12 mouse cellular contexts compared by ENCODE assay signal in the genomic region with DNA sequence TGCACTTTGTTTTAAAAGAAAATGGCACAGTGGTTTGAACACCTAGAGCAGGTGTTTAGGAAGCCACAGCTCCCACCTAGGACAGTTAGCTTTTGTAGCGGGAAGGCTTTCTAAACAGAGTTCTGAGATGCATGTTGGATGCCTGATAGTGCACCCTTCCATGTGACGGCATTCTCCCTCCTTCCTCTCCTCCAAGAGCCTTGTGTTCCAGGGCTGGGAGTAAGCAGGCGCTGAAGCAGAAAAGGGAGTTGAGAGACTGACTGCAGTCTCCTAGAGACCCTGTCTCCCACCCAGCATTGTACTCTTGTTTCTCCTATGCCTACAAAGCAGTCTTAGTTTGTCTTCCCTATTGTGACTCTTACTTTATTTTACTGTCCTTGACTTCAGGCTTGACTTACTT. TPM values are rescaled to one million over a fixed set of nuclear protein-coding genes. Genes with fewer than 3 reads are reported as not detected.
DNase-seq lines count a peak whose midpoint lies in the region; ATAC-seq and TF ChIP-seq lines count a peak whose summit lies in the region.
"Had no signal": no experiment of that assay in that cellular context is flagged by ENCODE, and none has a peak within 500 bp of the region (broad histone marks: within the 10 kb centered on the region; RNA-seq: fewer than 3 reads in every experiment).

No protein-coding gene starts in this region.

- 84% methylated on average over 3 of the region's 3 CpGs for WGBS in liver, postnatal 0 days (ENCODE audit: insufficient replicate concordance)
- 78% methylated on average over 3 of the region's 3 CpGs for WGBS in liver, embryonic 11.5 days
- 76% methylated on average over 3 of the region's 3 CpGs for WGBS in forebrain, embryonic 14.5 days
- 58% methylated on average over 3 of the region's 3 CpGs for WGBS in midbrain, embryonic 16.5 days

- H3K27me3 ChIP-seq in liver, postnatal 0 days (ENCODE audit: insufficient read depth, low read length) = 0 out of 2 replicates have a peak, but pooled peaks cover 2% of the 10 kb centered on the region
- H3K27me3 ChIP-seq in liver, embryonic 11.5 days (replicated peaks; ENCODE audit: control insufficient read depth, insufficient read depth, low read length) = no peaks in the 10 kb centered on the region
- no peaks in the 10 kb centered on the region for H3K27me3 ChIP-seq in forebrain, embryonic 14.5 days (replicated peaks; ENCODE audit: control insufficient read depth, insufficient read depth, low read length)
- no peaks in the 10 kb centered on the region for H3K27me3 ChIP-seq in midbrain, embryonic 16.5 days (ENCODE audit: control insufficient read depth, insufficient read depth, low read depth, low read length)
- H3K27me3 ChIP-seq: Patski had no signal

- intact Hi-C loops in gastrocnemius, adult 2 months (cut with DNase I) = no loop called here
- intact Hi-C loops in gastrocnemius, postnatal 36 days (cut with DNase I) = no loop called here

- DNase-seq in gastrocnemius, adult 2 months = no peak
- DNase-seq in gastrocnemius, postnatal 36 days = no peak
- no peak for DNase-seq in liver, postnatal 0 days
- DNase-seq in liver, embryonic 11.5 days (ENCODE audit: low spot score) = no peak
- DNase-seq in forebrain, embryonic 14.5 days (ENCODE audit: low spot score) = no peak
- DNase-seq in adrenal gland, postnatal 10 days = no peak
- DNase-seq in layer of hippocampus, adult 11-12 months (ENCODE audit: low spot score) = no peak
- DNase-seq: embryo, embryonic 11 days; heart, adult 11 months had no signal

- TF ChIP-seq CTCF in gastrocnemius, adult 2 months (IDR thresholded peaks at IDR 0.05) = no peak
- TF ChIP-seq CTCF in liver, postnatal 0 days (IDR thresholded peaks at IDR 0.05; ENCODE audit: low read depth) = no peak

- H3K27ac ChIP-seq in gastrocnemius, adult 2 months = no peak overlapping the region
- no peak overlapping the region for H3K27ac ChIP-seq in liver, postnatal 0 days (ENCODE audit: low read depth)
- H3K27ac ChIP-seq in liver, embryonic 11.5 days (ENCODE audit: low read depth, low read length) = no peak overlapping the region
- no peak overlapping the region for H3K27ac ChIP-seq in forebrain, embryonic 14.5 days (ENCODE audit: low read depth, low read length)
- no peak overlapping the region for H3K27ac ChIP-seq in midbrain, embryonic 16.5 days (ENCODE audit: low read length)
- H3K27ac ChIP-seq: macrophage had no signal

- peak overlapping the region; percentile 98 for H3K4me3 ChIP-seq in gastrocnemius, adult 2 months
- H3K4me3 ChIP-seq in liver, postnatal 0 days (ENCODE audit: low read depth, low read length) = no peak overlapping the region
- H3K4me3 ChIP-seq in liver, embryonic 11.5 days (ENCODE audit: low read depth, low read length) = no peak overlapping the region
- H3K4me3 ChIP-seq in forebrain, embryonic 14.5 days (ENCODE audit: low read depth, low read length) = no peak overlapping the region; the same call in 1 of the 2 replicates
- peak overlapping the region; percentile 98; the same call in 1 of the 2 replicates for H3K4me3 ChIP-seq in midbrain, embryonic 16.5 days (ENCODE audit: low read depth, low read length)

- no peak for TF ChIP-seq EP300 in liver, postnatal 0 days (IDR thresholded peaks at IDR 0.05; ENCODE audit: low read depth)

- H3K4me2 ChIP-seq in liver, postnatal 0 days (ENCODE audit: low read depth, low read length) = 0 out of 2 replicates have a peak overlapping the region, but pooled peaks have one; percentile 15
- no peak overlapping the region for H3K4me2 ChIP-seq in liver, embryonic 11.5 days
- H3K4me2 ChIP-seq in forebrain, embryonic 14.5 days (ENCODE audit: low read length) = peak overlapping the region; percentile 84
- H3K4me2 ChIP-seq in midbrain, embryonic 16.5 days (ENCODE audit: low read length) = peak overlapping the region; percentile 94

- no peak for ATAC-seq in liver, postnatal 0 days
- no peak for ATAC-seq in liver, embryonic 11.5 days (replicated peaks; ENCODE audit: low FRiP score)
- ATAC-seq in forebrain, embryonic 14.5 days = no peak
- no peak for ATAC-seq in midbrain, embryonic 16.5 days
- ATAC-seq: Patski had no signal

- no peak overlapping the region for H3K9ac ChIP-seq in liver, postnatal 0 days (replicated peaks)
- H3K9ac ChIP-seq in liver, embryonic 11.5 days (ENCODE audit: low read depth, low read length) = no peak overlapping the region
- H3K9ac ChIP-seq in forebrain, embryonic 14.5 days (ENCODE audit: low read length) = no peak overlapping the region
- H3K9ac ChIP-seq in midbrain, embryonic 16.5 days (ENCODE audit: low read depth, low read length) = 0 out of 2 replicates have a peak overlapping the region, but pooled peaks have one; percentile 8

- H3K36me3 ChIP-seq in liver, postnatal 0 days (replicated peaks; ENCODE audit: insufficient read depth, low read length) = peaks cover 6% of the 10 kb centered on the region
- peaks cover 9% of the 10 kb centered on the region for H3K36me3 ChIP-seq in liver, embryonic 11.5 days (ENCODE audit: control insufficient read depth, insufficient read depth, low read length)
- H3K36me3 ChIP-seq in forebrain, embryonic 14.5 days (ENCODE audit: control insufficient read depth, insufficient read depth, low read length) = peaks cover 30% of the 10 kb centered on the region
- H3K36me3 ChIP-seq in midbrain, embryonic 16.5 days (ENCODE audit: control insufficient read depth, insufficient read depth, low read length) = peaks cover 2% of the 10 kb centered on the region; the same call in 1 of the 2 replicates

- H3K4me1 ChIP-seq in liver, postnatal 0 days (ENCODE audit: insufficient read depth) = peaks cover 17% of the 10 kb centered on the region; the same call in 1 of the 2 replicates
- H3K4me1 ChIP-seq in liver, embryonic 11.5 days (replicated peaks; ENCODE audit: control insufficient read depth, insufficient read depth, low read length) = peaks cover 5% of the 10 kb centered on the region; the same call in 1 of the 2 replicates
- H3K4me1 ChIP-seq in forebrain, embryonic 14.5 days (ENCODE audit: control insufficient read depth, insufficient read depth, low read length) = peaks cover 14% of the 10 kb centered on the region; the same call in 1 of the 2 replicates
- peaks cover 24% of the 10 kb centered on the region for H3K4me1 ChIP-seq in midbrain, embryonic 16.5 days (ENCODE audit: control insufficient read depth, insufficient read depth, low read length)

- H3K9me3 ChIP-seq in liver, postnatal 0 days (ENCODE audit: low read length) = no peaks in the 10 kb centered on the region
- no peaks in the 10 kb centered on the region for H3K9me3 ChIP-seq in liver, embryonic 11.5 days (ENCODE audit: control insufficient read depth, low read length)
- H3K9me3 ChIP-seq in forebrain, embryonic 14.5 days (replicated peaks; ENCODE audit: control insufficient read depth, low read length) = no peaks in the 10 kb centered on the region
- H3K9me3 ChIP-seq in midbrain, embryonic 16.5 days (replicated peaks; ENCODE audit: control insufficient read depth, low read length, poor library complexity, severe bottlenecking) = no peaks in the 10 kb centered on the region

RNA-seq across cellular contexts. Expression of gene Slc5a3, which starts 2.1 kb away (rescaled TPM):
- total RNA-seq in gastrocnemius, adult 2 months (2021) = 1 to 10 TPM; 2.3 to 7.8 TPM
- 1 to 10 TPM; 2.2 to 4.0 TPM for total RNA-seq in gastrocnemius, postnatal 36 days (2021)
- 0.53 and 0.82 TPM in 2 replicates for polyA plus RNA-seq in liver, postnatal 0 days (2015; fragmentation: Nextera tagmentation; extraction: Ambion mirVana)
- polyA plus RNA-seq in liver, embryonic 11.5 days (2014; fragmentation: Nextera tagmentation; extraction: Ambion mirVana) = 5.6 and 5.9 TPM in 2 replicates
- polyA plus RNA-seq in forebrain, embryonic 14.5 days (2014; fragmentation: Nextera tagmentation; extraction: Ambion mirVana) = 10.8 and 15.3 TPM in 2 replicates
- polyA plus RNA-seq in midbrain, embryonic 16.5 days (2015; fragmentation: Nextera tagmentation; extraction: Ambion mirVana) = 21.1 and 22.8 TPM in 2 replicates
- total RNA-seq in adrenal gland, postnatal 10 days (2021) = 10 to 100 TPM; 17.1 to 18.9 TPM

RNA-seq across cellular contexts. Expression of gene Gm49711, which starts 2.1 kb away (rescaled TPM):
- total RNA-seq in gastrocnemius, adult 2 months (2021) = not detected
- total RNA-seq in gastrocnemius, postnatal 36 days (2021) = not detected
- not detected in 2 replicates for polyA plus RNA-seq in liver, postnatal 0 days (2015; fragmentation: Nextera tagmentation; extraction: Ambion mirVana)
- 0.15 TPM in 1 of 2 replicates, not detected in the other for polyA plus RNA-seq in liver, embryonic 11.5 days (2014; fragmentation: Nextera tagmentation; extraction: Ambion mirVana)
- 0.41 and 0.63 TPM in 2 replicates for polyA plus RNA-seq in forebrain, embryonic 14.5 days (2014; fragmentation: Nextera tagmentation; extraction: Ambion mirVana)
- 0.32 and 0.67 TPM in 2 replicates for polyA plus RNA-seq in midbrain, embryonic 16.5 days (2015; fragmentation: Nextera tagmentation; extraction: Ambion mirVana)
- not detected for total RNA-seq in adrenal gland, postnatal 10 days (2021)
- polyA plus RNA-seq: macrophage had no signal

RNA-seq across cellular contexts. Expression of gene Mrps6, which starts 2.1 kb away (rescaled TPM):
- total RNA-seq in gastrocnemius, adult 2 months (2021) = 10 to 100 TPM; 25.7 to 29.4 TPM
- 10 to 100 TPM; 19.1 to 19.5 TPM for total RNA-seq in gastrocnemius, postnatal 36 days (2021)
- polyA plus RNA-seq in liver, postnatal 0 days (2015; fragmentation: Nextera tagmentation; extraction: Ambion mirVana) = 41.3 and 41.4 TPM in 2 replicates
- polyA plus RNA-seq in liver, embryonic 11.5 days (2014; fragmentation: Nextera tagmentation; extraction: Ambion mirVana) = 88.9 and 97.5 TPM in 2 replicates
- polyA plus RNA-seq in forebrain, embryonic 14.5 days (2014; fragmentation: Nextera tagmentation; extraction: Ambion mirVana) = 175 and 186 TPM in 2 replicates
- 169 and 177 TPM in 2 replicates for polyA plus RNA-seq in midbrain, embryonic 16.5 days (2015; fragmentation: Nextera tagmentation; extraction: Ambion mirVana)
- 10 to 100 TPM; 68.2 to 77.8 TPM for total RNA-seq in adrenal gland, postnatal 10 days (2021)

Comparison
In these comparisons a context has a peak if more than half of its experiments do, and no peak if none do; other contexts are left out.
1. H3K4me3 ChIP-seq: peak in gastrocnemius, adult 2 months (single experiment) and midbrain, embryonic 16.5 days (single experiment); none in liver, postnatal 0 days (single experiment), liver, embryonic 11.5 days (single experiment) and forebrain, embryonic 14.5 days (single experiment).